Mouse (Mus musculus): ENCODE data around the gene Pym1. TPM values are rescaled to one million over a fixed set of nuclear protein-coding genes. Genes with fewer than 3 reads are reported as not detected.
"Not testable (repeated sequence)": the region's sequence is repeated elsewhere in the genome, so short reads cannot be mapped to it uniquely, and the experiment has no call there.

The Pym1 gene
- polyA plus RNA-seq, 1 experiment from 2014 or later, result 15.4 TPM

DNA sequence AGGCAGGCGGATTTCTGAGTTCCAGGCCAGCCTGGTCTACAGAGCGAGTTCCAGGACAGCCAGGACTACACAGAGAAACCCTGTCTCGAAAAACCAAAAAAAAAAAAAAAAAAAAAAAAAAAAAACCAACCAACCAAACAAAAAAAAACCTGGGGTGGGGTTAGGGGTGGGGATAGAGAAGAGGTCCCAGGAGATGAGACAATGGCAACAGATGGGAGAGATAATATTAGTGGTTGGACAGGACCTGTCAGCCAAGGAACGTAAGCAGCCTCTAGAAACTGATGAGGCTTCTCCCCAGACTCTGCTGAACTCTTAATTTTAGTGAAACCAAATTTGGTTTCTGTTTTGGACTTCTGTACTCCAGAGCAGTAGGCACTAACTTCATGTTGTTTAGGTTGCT, 22.2 kb upstream of the Pym1 start:
- H3K4me1 ChIP-seq (replicated peaks); H3K9me3 ChIP-seq (replicated peaks); H3K9ac ChIP-seq; H3K27ac ChIP-seq; H3K4me3 ChIP-seq; ATAC-seq (replicated peaks; ENCODE audit: insufficient number of reproducible peaks, insufficient read depth, low FRiP score, low read depth); H3K36me3 ChIP-seq; H3K27me3 ChIP-seq; H3K4me2 ChIP-seq: not testable (repeated sequence)
- 73% methylated on average over 4 of the region's 4 CpGs for WGBS

DNA sequence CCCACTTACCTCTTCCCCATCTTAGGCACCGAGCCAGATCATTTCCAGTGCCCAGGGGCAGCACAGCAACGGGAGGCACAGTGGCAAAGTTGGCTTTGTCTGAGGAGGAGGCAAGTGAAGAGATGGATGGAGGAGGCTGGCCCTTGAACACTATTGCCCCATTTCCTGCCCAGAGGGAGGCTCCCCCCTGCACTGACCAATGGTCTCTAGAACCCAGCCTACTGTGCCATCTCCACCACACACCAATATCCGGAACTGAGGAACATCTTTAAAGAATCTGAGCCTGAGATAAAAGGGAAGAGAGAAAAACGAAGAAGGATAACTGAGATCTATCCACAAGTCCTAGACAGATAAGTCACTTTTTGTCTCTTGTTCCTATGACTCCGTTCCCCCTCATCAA, 19.6 kb upstream of the Pym1 start:
- H3K9me3 ChIP-seq (replicated peaks), result no peaks in the 10 kb centered on the region
- H3K27me3 ChIP-seq, result no peaks in the 10 kb centered on the region
- ATAC-seq (replicated peaks; ENCODE audit: insufficient number of reproducible peaks, insufficient read depth, low FRiP score, low read depth), result no peak
- no peak overlapping the region for H3K4me3 ChIP-seq
- H3K36me3 ChIP-seq, result no peaks in the 10 kb centered on the region; the same call in 1 of the 2 replicates
- no peak overlapping the region for H3K9ac ChIP-seq
- H3K27ac ChIP-seq, result no peak overlapping the region
- WGBS, result 80% methylated on average over 5 of the region's 5 CpGs
- peaks cover 2% of the 10 kb centered on the region; the same call in 1 of the 2 replicates for H3K4me1 ChIP-seq (replicated peaks)
- no peak overlapping the region for H3K4me2 ChIP-seq

DNA sequence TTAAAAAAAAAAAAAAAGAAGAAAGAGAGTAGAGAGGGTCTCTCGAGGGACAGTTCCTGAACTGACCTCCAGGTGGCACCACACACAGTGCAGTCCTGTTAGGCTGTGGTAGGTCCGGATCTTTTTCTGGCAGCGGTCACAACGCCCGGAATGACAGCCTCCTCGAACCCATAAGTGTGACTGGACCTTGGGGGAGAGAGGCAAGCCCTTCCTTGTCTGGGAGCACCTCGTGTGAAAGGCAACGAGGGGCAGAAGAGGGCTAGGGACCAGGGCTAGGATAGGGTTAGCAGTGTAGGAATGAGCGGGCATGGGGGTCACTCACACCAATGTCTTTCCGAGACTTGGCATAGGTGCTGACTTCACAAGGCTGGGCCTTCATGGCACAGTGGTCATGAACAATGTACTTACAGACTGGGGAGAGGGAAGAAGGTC, 16.7 kb upstream of the Pym1 start:
- H3K9me3 ChIP-seq (replicated peaks), result no peaks in the 10 kb centered on the region
- 0 out of 2 replicates have a peak overlapping the region, but pooled peaks have one; percentile 5 for H3K4me3 ChIP-seq
- H3K27me3 ChIP-seq, result no peaks in the 10 kb centered on the region
- peaks cover 2% of the 10 kb centered on the region; the same call in 1 of the 2 replicates for H3K4me1 ChIP-seq (replicated peaks)
- 16% methylated on average over 10 of the region's 10 CpGs for WGBS
- H3K9ac ChIP-seq, result 0 out of 2 replicates have a peak overlapping the region, but pooled peaks have one; percentile 14
- no peaks in the 10 kb centered on the region; the same call in 1 of the 2 replicates for H3K36me3 ChIP-seq
- H3K27ac ChIP-seq, result no peak overlapping the region
- H3K4me2 ChIP-seq, result peak overlapping the region; percentile 48; the same call in 1 of the 2 replicates
- 0 out of 2 replicates have a peak, but pooled peaks have one; percentile 53 for ATAC-seq (replicated peaks; ENCODE audit: insufficient number of reproducible peaks, insufficient read depth, low FRiP score, low read depth)

DNA sequence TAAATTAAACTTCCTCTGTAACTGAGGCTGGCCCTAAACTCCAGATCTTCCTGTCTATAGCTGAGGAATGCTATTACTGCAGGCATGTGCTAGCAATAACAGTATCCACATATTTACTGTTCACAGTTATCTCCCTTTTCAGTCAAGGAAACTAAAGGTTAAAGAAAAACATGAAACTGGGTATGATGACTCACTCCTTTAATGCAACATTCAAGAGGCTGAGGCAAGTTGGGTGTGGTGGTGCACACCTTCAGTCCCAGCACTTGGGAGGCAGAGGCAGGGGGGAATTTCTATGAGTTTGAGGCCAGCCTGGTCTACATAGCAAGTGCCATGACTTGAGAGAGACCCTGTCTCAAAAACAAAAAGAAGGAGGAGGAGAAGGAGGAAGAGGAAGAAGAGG, 15.7 kb upstream of the Pym1 start:
- no peaks in the 10 kb centered on the region for H3K9me3 ChIP-seq (replicated peaks)
- H3K4me1 ChIP-seq (replicated peaks), result peaks cover 2% of the 10 kb centered on the region; the same call in 1 of the 2 replicates
- H3K27ac ChIP-seq, result no peak overlapping the region
- no peak overlapping the region for H3K4me2 ChIP-seq
- H3K4me3 ChIP-seq, result no peak overlapping the region
- H3K9ac ChIP-seq, result no peak overlapping the region
- H3K27me3 ChIP-seq, result no peaks in the 10 kb centered on the region
- no peaks in the 10 kb centered on the region; the same call in 1 of the 2 replicates for H3K36me3 ChIP-seq
- ATAC-seq (replicated peaks; ENCODE audit: insufficient number of reproducible peaks, insufficient read depth, low FRiP score, low read depth), result no peak

DNA sequence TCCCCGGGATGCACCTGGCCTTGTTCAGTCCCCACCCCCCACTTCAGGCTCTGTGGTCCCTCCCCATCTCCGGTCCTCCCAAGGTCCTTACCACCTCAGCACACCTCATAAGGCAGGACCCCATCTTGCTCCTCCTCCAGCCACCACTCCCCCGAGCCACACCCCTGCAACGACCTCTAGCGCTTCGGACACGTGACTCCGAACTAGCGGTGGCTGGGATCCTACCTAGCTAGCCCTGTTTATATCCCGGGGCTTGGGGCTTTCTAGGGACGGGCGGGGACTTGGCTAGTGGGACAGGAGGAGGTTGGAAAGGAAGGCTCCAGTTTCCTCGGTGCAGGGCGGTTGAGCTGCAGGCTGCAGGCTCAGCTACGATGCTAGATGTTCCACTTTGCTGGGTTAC, 10.3 kb upstream of the Pym1 start:
- Histone ChIP-seq H3K4me1 (replicated peaks) (peaks cover 1% of the 10 kb centered on the region), H3K36me3 (no peaks in the 10 kb centered on the region; the same call in 1 of the 2 replicates), H3K4me3 (peak overlapping the region; percentile 35), H3K9me3 (replicated peaks) (no peaks in the 10 kb centered on the region), H3K27ac (no peak overlapping the region), H3K4me2 (peak overlapping the region; percentile 48), H3K9ac (no peak overlapping the region), H3K27me3 (no peaks in the 10 kb centered on the region)
- WGBS, result 8% methylated on average over 15 of the region's 15 CpGs
- 0 out of 2 replicates have a peak, but pooled peaks have one; percentile 50 for ATAC-seq (replicated peaks; ENCODE audit: insufficient number of reproducible peaks, insufficient read depth, low FRiP score, low read depth)

DNA sequence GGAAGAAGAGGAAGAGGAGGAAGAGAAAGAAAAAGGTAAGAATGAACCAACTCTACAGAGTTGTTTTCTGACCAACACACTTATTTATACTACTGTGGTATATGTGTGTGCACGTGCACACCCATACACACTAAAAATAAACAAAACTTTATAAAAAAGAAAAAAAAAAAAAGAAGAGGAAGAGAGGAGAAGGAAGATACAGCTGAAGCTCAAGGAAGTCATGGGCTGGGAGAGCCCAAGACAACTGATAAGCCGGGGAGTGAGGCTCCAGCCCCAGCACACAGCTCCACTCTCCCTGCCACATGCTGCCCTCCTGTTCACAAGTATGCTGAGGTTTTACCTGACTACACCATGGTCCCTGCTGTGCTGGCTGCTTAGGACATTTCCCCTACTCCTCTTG, 7.4 kb upstream of the Pym1 start:
- Histone ChIP-seq H3K9ac (no peak overlapping the region), H3K4me1 (replicated peaks) (peaks cover 24% of the 10 kb centered on the region), H3K36me3 (no peaks in the 10 kb centered on the region), H3K27me3 (no peaks in the 10 kb centered on the region), H3K4me2 (no peak overlapping the region), H3K4me3 (no peak overlapping the region), H3K27ac (no peak overlapping the region), H3K9me3 (replicated peaks) (no peaks in the 10 kb centered on the region)
- 40% methylated on average over 2 of the region's 2 CpGs for WGBS
- ATAC-seq (replicated peaks; ENCODE audit: insufficient number of reproducible peaks, insufficient read depth, low FRiP score, low read depth), result no peak

DNA sequence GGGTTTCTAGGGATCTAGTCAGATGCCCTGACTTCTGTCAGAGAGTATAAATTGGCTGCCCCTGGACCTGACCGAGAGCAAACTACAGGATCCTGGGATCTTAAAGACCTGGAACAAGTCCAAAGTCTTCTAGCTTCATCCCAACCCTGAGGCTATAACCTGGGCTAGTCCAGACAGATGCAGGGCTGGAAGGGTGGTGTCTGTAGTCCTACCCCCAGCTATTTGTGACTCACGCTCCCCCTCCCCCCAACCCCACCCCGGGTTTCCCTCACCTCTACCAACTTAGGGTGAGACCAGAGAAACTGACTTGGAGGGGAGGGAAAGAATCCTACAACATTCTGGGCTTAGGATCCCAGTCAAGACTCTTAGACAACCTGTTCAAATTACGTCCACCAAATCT, 5.1 kb upstream of the Pym1 start:
- 25% methylated on average over 4 of the region's 4 CpGs for WGBS

DNA sequence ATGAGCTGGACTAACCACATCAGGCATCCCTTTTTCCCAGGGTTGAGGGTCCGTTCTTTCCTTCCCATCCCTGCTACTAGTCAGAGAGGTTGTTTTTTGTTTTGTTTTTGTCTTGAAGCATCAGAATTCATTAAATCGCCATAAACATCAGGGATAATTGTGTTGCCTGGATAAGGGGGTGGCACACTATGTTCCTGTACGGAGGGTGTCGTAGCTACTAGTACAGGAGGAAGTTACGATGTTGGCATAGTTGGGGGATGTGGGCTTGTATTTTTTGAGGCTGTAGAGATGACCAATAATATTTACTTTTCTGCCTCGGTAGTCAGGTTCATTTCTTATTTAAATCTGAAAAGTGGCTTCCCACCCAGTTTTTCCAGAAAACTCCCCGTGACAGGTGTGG, 4.5 kb upstream of the Pym1 start:
- whole genome bisulfite sequencing, result 1% methylated on average over 7 of the region's 7 CpGs
- H3K9me3 ChIP-seq (replicated peaks), result no peaks in the 10 kb centered on the region
- peak overlapping the region; percentile 73; the same call in 1 of the 2 replicates for H3K27ac ChIP-seq
- H3K4me3 ChIP-seq, result peak overlapping the region; percentile 66
- peak overlapping the region; percentile 68 for H3K9ac ChIP-seq
- H3K4me1 ChIP-seq (replicated peaks), result peaks cover 25% of the 10 kb centered on the region
- H3K27me3 ChIP-seq, result no peaks in the 10 kb centered on the region
- peak overlapping the region; percentile 88 for H3K4me2 ChIP-seq
- no peaks in the 10 kb centered on the region for H3K36me3 ChIP-seq
- ATAC-seq (replicated peaks; ENCODE audit: insufficient number of reproducible peaks, insufficient read depth, low FRiP score, low read depth), result no peak

More for the DNA sequence above, 5.1 kb upstream of the Pym1 start:
- ATAC-seq (replicated peaks; ENCODE audit: insufficient number of reproducible peaks, insufficient read depth, low FRiP score, low read depth), result no peak
- H3K4me1 ChIP-seq (replicated peaks), result peaks cover 25% of the 10 kb centered on the region
- no peaks in the 10 kb centered on the region for H3K36me3 ChIP-seq
- H3K4me3 ChIP-seq, result peak overlapping the region; percentile 66
- H3K9me3 ChIP-seq (replicated peaks), result no peaks in the 10 kb centered on the region
- no peak overlapping the region for H3K27ac ChIP-seq
- peak overlapping the region; percentile 88 for H3K4me2 ChIP-seq
- H3K27me3 ChIP-seq, result no peaks in the 10 kb centered on the region
- peak overlapping the region; percentile 68 for H3K9ac ChIP-seq

DNA sequence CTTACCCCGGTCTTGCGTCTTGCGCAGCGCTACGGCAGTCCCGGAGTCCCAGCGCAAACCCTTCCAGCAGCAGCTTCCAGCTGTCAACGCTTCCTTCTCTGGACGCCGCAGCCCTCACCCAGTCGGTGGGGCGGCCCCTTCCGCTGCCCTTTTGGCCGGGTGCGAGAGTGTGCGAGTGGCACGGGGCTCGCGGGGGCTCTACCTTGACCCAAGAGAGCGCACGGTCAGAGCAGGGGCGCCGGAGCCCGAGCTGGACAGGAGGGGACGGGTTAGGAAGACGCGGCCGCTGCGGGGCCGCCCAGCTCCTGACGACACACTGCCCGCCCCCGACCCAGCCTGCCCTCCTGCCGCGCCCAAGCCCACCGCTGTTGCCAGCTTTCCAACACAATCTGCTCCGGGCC, 3.9 kb upstream of the Pym1 start:
- Histone ChIP-seq H3K4me2 (peak overlapping the region; percentile 88), H3K36me3 (no peaks in the 10 kb centered on the region), H3K27me3 (no peaks in the 10 kb centered on the region), H3K9ac (peak overlapping the region; percentile 68), H3K9me3 (replicated peaks) (no peaks in the 10 kb centered on the region), H3K27ac (peak overlapping the region; percentile 73), H3K4me3 (peak overlapping the region; percentile 66), H3K4me1 (replicated peaks) (peaks cover 25% of the 10 kb centered on the region)
- WGBS, result under 1% methylated on average over 37 of the region's 37 CpGs
- ATAC-seq (replicated peaks; ENCODE audit: insufficient number of reproducible peaks, insufficient read depth, low FRiP score, low read depth), result peak; percentile 61

DNA sequence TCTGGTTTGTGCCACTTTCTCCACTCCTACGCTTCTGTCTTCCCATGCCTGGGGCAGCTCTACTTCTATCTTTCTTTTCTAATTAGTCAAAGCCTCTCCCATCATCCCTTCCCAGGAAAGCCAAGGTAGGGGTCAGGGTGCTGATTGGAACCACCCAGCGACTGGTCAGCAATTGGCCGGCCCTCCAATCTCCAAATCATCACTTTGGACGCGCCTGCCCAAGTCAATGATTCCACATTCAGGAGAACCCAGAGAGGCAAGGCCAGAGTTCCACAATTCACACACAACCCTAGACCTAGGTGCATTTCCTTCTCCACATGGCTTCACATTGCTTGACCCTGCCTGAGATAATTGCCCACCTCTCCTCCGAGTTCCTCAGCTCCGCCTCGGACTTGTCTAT, 3.5 kb upstream of the Pym1 start:
- Histone ChIP-seq H3K4me2 (peak overlapping the region; percentile 88), H3K9me3 (replicated peaks) (no peaks in the 10 kb centered on the region), H3K9ac (peak overlapping the region; percentile 68), H3K27ac (peak overlapping the region; percentile 73), H3K4me1 (replicated peaks) (peaks cover 28% of the 10 kb centered on the region), H3K36me3 (no peaks in the 10 kb centered on the region), H3K27me3 (no peaks in the 10 kb centered on the region), H3K4me3 (peak overlapping the region; percentile 66)
- 24% methylated on average over 8 of the region's 8 CpGs for WGBS
- no peak for ATAC-seq (replicated peaks; ENCODE audit: insufficient number of reproducible peaks, insufficient read depth, low FRiP score, low read depth)

DNA sequence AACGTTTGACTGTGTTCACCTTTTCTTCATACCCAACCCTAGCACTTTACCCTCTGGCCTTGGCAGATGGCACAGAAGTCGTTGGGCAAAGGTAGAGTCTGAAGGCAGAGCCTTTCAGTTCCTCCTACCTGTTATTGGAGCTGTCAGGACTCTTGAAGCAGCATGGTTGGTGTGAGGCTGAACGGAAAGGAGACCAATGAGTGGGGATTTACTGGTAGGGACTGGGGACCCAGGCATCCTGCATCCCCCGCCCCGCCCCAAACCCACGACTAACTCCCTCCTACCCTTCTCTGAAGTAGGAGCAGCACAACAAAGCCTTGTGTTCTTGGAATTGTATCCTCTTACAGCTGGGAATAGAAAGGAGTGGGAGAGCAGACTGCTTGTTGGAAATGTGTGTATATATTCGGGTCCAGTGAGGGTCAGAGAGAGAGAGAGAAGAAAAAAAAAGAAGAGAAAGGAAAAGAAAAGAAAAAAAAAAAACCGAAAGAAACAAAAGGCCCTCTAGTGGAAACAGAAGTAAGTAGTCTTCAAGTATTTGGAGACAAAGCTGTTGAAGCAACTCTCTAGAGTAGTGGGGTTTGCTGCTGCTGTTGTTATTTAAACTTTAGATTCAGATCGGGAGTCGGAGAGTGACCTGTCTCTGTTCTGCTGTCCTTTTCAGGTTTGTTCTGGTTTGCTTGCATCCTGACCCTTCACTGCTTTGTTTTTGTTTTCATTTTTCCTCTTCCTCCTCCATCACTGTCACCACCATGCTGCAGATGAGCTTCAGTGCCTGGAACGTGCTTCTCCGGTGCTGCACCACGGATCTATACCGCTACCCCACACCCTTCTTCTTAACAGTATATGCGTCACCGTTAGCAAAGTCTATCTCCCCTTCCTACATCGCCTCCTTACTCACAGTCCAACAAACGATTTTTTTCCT, 2.7 kb upstream of the Pym1 start, which contains the start of gene Dgka:
Gene Dgka (minus strand): TSS at position 176 of the 922 bp plus-strand sequence.
- Histone ChIP-seq H3K4me2 (peak within 1 kb of the TSS; percentile 88), H3K4me1 (replicated peaks) (peaks cover 35% of the 10 kb centered on the region), H3K36me3 (no peaks in the 10 kb centered on the region), H3K27me3 (no peaks in the 10 kb centered on the region), H3K9me3 (replicated peaks) (no peaks in the 10 kb centered on the region), H3K27ac (peak within 1 kb of the TSS; percentile 73), H3K9ac (peak within 1 kb of the TSS; percentile 68), H3K4me3 (peak within 1 kb of the TSS; percentile 66)
- 19% methylated on average over 18 of the region's 18 CpGs for WGBS
- no peak for ATAC-seq (replicated peaks; ENCODE audit: insufficient number of reproducible peaks, insufficient read depth, low FRiP score, low read depth)

Data from heart, embryonic 15.5 days (tissue).